Mouse (Mus musculus) stomach, embryonic 15.5 days (tissue): ENCODE data around the gene Amz2. TPM values are rescaled to one million over a fixed set of nuclear protein-coding genes. Genes with fewer than 3 reads are reported as not detected.

Experiments
- ATAC-seq: fragments of 200-750 bp; cut with Nextera tagmentation; 2 replicates; pipeline ENCODE4 v1.8.0; 2017; ENCODE audit warnings: low read depth, moderate number of reproducible peaks, moderate TSS enrichment; ENCODE audit not compliant: insufficient read depth, low FRiP score
- H3K27ac ChIP-seq: fragments of 300-500 bp; sonication (generic); 2 replicates; pipeline ENCODE4 v1.5.1; 2015; ENCODE audit warnings: mild to moderate bottlenecking, inconsistent platforms
- H3K27me3 ChIP-seq: fragments of 300-500 bp; sonication (generic); replicated peaks from 2 replicates; pipeline ENCODE4 v1.6.1; 2015; ENCODE audit warnings: inconsistent platforms
- H3K36me3 ChIP-seq: fragments of 300-500 bp; sonication (generic); 2 replicates; pipeline ENCODE4 v1.6.1; 2015; ENCODE audit warnings: inconsistent platforms
- H3K4me1 ChIP-seq: fragments of 300-500 bp; sonication (generic); 2 replicates; pipeline ENCODE4 v1.6.1; 2015; ENCODE audit warnings: inconsistent platforms
- H3K4me2 ChIP-seq: fragments of 300-500 bp; sonication (generic); 2 replicates; pipeline ENCODE4 v1.6.1; 2015; ENCODE audit warnings: mild to moderate bottlenecking, inconsistent platforms
- H3K4me3 ChIP-seq: fragments of 300-500 bp; sonication (generic); replicated peaks from 2 replicates; pipeline ENCODE4 v1.5.1; 2015; ENCODE audit warnings: inconsistent platforms
- H3K9ac ChIP-seq: fragments of 300-500 bp; sonication (generic); 2 replicates; pipeline ENCODE4 v1.6.1; 2015; ENCODE audit warnings: inconsistent platforms
- H3K9me3 ChIP-seq: fragments of 300-500 bp; sonication (generic); 2 replicates; pipeline ENCODE4 v1.6.1; 2016; ENCODE audit warnings: inconsistent platforms
- WGBS: fragments of 180-500 bp; shearing (Covaris S2); methylation state at CpG from one replicate; pipeline ENCODE4 v1.1.7; 2015; 5-methylcytosine and 5-hydroxymethylcytosine counted together
- polyA plus RNA-seq: library from polyadenylated mRNA; unstranded; fragments of >200 nt; fragmentation: Nextera tagmentation; extraction: Ambion mirVana; gene quantifications from 2 replicates; pipeline ENCODE4 v1.2.1, GENCODE M21; 2015

Amz2 gene
- polyA plus RNA-seq, 1 experiment from 2014 or later: 40.4 TPM

DNA sequence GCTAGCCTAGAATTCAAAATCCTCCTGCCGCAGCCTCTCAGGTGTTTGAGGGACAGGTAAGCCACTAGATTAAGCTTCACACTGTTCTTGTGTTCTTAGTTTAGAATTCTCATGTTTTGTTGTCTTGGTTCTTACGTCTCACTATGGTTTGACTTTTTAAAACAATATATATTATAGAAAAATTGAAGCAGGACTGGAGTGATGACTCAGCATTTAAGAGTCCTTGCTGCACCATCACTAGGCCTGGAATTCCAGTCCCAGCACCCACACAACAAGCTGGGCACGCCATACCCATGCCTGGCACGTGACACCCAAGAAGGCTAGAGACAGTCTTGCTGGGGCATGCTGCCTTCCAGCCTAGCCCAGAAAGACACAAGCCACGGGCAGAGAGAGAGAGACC lies 19.3 kb upstream of the Amz2 start:
- no peak overlapping the region for H3K4me2 ChIP-seq
- no peaks in the 10 kb centered on the region for H3K4me1 ChIP-seq
- no peaks in the 10 kb centered on the region for H3K27me3 ChIP-seq
- no peak overlapping the region for H3K4me3 ChIP-seq
- H3K27ac ChIP-seq: no peak overlapping the region
- no peaks in the 10 kb centered on the region for H3K9me3 ChIP-seq
- 86% methylated on average over 5 of the region's 5 CpGs for WGBS
- no peak overlapping the region for H3K9ac ChIP-seq
- no peaks in the 10 kb centered on the region for H3K36me3 ChIP-seq
- no peak for ATAC-seq

DNA sequence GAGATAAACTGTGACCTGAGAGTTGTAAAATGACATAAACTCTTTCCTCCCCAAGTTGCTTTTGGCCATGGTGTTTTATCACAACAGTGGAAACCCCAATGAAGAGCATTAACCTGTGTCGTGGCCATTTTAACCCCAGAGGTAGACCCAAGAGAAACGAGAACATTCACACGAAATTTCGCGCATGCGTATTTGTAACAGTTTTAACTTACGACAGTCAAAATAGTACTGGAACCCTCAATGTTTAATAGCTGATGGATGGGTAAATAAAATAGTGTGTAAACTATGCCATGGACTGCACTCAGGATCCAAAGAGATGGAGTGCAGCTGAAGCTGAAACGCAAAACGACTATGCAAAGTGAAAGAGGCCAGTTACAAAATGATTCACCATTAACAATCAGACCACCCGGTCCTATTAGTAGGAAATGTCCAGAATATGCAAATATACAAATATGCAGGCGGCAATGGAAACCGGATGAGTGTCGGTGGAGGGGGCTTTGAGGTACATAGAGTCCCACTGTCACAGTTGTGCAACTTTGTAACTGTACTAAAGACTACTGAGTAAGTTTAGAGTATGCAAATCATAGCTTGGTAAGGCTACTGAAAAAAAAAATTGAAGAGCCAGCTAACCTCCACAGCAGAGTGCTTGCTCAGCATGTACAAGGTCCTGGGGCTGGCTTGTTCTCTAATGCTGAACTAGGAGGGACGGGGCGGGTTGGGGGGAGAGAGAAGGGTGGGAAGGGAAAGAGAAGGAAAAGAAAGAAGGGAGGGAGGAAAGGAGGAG lies 15.4 kb upstream of the Amz2 start:
- WGBS: 81% methylated on average over 15 of the region's 15 CpGs
- no peaks in the 10 kb centered on the region for H3K9me3 ChIP-seq
- no peak overlapping the region for H3K9ac ChIP-seq
- no peaks in the 10 kb centered on the region for H3K4me1 ChIP-seq
- no peak for ATAC-seq
- no peak overlapping the region for H3K27ac ChIP-seq
- H3K4me3 ChIP-seq: no peak overlapping the region
- no peaks in the 10 kb centered on the region for H3K27me3 ChIP-seq
- H3K36me3 ChIP-seq: no peaks in the 10 kb centered on the region
- no peak overlapping the region for H3K4me2 ChIP-seq

DNA sequence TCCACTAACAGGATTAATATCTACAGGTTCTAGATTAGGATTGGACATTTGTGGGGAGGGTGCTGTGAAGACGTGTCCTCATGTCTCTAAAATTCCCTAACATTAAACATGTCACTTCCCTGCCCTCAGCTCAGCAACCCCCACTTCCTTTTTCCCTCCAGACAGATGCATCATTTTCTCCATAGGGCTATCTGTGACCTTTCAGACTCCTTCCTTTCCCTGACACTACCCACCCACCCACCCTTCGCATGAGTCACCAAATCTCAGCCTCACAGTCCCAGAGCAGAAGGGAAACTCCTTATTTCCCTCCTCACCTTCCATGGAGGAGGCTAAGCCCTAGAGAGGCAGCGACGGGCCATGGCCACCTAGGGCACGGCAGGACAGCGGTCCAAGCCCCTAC lies 12.1 kb upstream of the Amz2 start, which contains the start of gene 9930022D16Rik:
Gene 9930022D16Rik, plus strand, starts transcription at position 301 of the 400 bp plus-strand sequence.
- Histone ChIP-seq H3K4me2 (no peak within 1 kb of the TSS), H3K4me1 (no peaks in the 10 kb centered on the region), H3K9me3 (no peaks in the 10 kb centered on the region), H3K27ac (no peak within 1 kb of the TSS), H3K27me3 (no peaks in the 10 kb centered on the region), H3K4me3 (no peak within 1 kb of the TSS), H3K9ac (no peak within 1 kb of the TSS), H3K36me3 (no peaks in the 10 kb centered on the region)
- 73% methylated on average over 6 of the region's 6 CpGs for WGBS
- no peak for ATAC-seq

DNA sequence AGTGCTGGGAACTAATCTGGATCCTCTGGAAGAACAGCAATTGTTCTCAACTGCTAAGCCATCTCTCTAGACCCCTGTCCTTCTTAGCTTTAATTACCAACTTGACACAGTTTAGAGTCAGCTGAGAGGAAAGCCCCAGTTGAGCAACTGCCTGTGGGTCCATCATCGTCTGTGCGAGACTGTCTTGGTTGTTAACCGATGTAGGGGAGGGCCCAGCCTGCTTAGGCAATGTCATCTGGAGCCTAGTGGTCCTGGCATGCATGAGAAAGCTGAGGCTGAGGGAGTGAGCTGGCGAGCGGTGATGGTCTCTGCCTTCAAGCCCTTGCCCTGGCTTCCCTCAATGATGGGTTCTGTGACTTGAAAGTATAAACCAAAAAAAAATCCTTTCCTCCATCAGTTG lies 10.9 kb upstream of the Amz2 start:
- H3K27me3 ChIP-seq: no peaks in the 10 kb centered on the region
- H3K9me3 ChIP-seq: no peaks in the 10 kb centered on the region
- H3K9ac ChIP-seq: no peak overlapping the region
- no peak overlapping the region for H3K27ac ChIP-seq
- no peaks in the 10 kb centered on the region for H3K4me1 ChIP-seq
- no peak for ATAC-seq
- H3K4me2 ChIP-seq: no peak overlapping the region
- WGBS: 88% methylated on average over 5 of the region's 5 CpGs
- no peaks in the 10 kb centered on the region for H3K36me3 ChIP-seq
- H3K4me3 ChIP-seq: no peak overlapping the region

DNA sequence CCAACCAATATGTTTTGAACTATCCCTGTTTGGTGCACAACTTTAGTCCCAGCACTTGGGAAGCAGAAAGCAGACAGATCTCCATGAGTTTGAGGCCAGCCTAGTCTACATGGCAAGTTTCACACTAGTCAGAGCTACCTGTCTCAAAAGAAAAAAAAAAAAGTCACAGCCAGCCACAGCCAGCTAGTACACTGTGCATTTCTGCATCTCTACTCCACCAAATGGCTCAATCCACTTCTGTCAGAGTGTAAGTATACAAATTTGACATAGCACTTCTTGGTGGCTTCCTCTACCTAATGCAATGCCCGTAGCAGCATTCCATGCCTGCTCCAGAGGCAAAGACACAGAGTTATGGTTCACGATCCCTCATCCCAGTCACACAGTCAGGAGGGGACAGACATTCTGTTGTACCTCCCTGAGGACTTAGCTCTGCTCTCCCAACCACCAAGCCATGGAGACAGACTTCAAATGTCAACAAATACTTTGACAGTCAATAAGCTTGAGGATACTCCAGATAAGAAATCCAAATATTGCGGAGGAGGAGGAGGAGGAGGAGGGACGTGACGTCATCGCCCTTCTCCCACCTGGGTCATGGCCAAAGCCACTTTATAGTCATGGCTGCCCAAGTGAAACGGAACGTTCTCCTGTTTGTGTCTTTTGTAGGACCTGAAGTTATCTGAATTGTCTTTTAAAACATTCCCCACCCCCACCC lies 8.9 kb upstream of the Amz2 start:
- Histone ChIP-seq H3K9me3 (no peaks in the 10 kb centered on the region), H3K9ac (no peak overlapping the region)
- ATAC-seq: no peak

DNA sequence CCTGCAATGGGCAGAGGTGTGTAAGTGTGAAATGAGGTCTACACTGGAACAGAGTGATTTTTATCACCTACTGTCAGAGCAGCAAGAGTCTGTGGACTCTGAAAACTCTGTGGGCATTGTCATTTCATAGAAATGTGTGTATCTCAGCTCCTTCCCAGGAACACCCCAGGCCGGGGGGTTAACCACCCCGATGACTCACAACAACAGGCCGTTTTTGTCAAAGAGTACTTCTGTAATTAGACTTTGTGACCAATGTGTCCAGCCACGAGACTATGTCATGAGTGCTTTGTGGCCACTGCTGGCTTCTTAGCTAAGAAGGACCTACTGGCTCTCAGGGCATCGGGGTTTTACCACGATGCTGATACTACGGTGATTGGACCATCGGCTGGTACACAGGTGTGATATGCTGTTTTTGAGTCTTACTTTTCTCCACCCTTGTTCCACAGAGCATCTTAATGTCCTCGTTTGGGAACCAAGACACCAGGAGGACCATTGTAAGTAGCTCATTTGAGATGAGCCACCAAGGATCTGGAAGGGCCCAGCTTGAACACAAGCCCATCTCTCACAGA lies 8.2 kb upstream of the Amz2 start:
- H3K9ac ChIP-seq: no peak overlapping the region; the same call in 1 of the 2 replicates
- H3K36me3 ChIP-seq: no peaks in the 10 kb centered on the region
- no peaks in the 10 kb centered on the region for H3K27me3 ChIP-seq
- WGBS: 81% methylated on average over 9 of the region's 9 CpGs
- no peak for ATAC-seq
- H3K4me1 ChIP-seq: no peaks in the 10 kb centered on the region
- no peak overlapping the region for H3K4me3 ChIP-seq
- no peak overlapping the region for H3K4me2 ChIP-seq
- H3K27ac ChIP-seq: no peak overlapping the region
- H3K9me3 ChIP-seq: no peaks in the 10 kb centered on the region

More for the DNA sequence above, 8.9 kb upstream of the Amz2 start:
- no peak overlapping the region for H3K27ac ChIP-seq
- 56% methylated on average over 8 of the region's 8 CpGs for WGBS
- H3K4me1 ChIP-seq: no peaks in the 10 kb centered on the region
- H3K4me2 ChIP-seq: no peak overlapping the region
- no peaks in the 10 kb centered on the region for H3K36me3 ChIP-seq
- H3K4me3 ChIP-seq: no peak overlapping the region
- H3K27me3 ChIP-seq: no peaks in the 10 kb centered on the region

DNA sequence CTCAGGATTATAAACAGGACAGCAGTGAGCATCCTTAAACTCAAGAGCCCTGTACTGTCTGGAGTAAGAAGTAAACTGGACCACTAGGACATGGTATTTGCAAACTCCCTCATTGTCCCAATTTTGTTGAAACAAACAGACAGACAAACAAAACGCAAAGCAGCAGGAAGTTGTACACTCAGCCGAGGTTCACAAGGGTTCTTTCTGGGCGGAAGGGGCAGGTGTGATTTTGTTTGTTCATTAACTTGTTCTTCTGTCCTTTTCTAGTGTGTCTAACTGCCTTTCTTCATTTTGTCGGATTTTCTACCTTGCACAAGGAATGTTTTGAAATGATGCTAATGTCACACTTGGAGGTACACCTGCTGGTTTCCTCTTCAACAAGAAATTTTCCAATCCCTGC lies 6.3 kb upstream of the Amz2 start:
- no peaks in the 10 kb centered on the region for H3K4me1 ChIP-seq
- H3K27me3 ChIP-seq: no peaks in the 10 kb centered on the region
- WGBS: 52% methylated on average over 4 of the region's 4 CpGs
- no peak overlapping the region for H3K4me3 ChIP-seq
- no peak for ATAC-seq
- no peak overlapping the region for H3K4me2 ChIP-seq
- H3K27ac ChIP-seq: no peak overlapping the region
- H3K9ac ChIP-seq: no peak overlapping the region
- H3K36me3 ChIP-seq: no peaks in the 10 kb centered on the region
- H3K9me3 ChIP-seq: no peaks in the 10 kb centered on the region

DNA sequence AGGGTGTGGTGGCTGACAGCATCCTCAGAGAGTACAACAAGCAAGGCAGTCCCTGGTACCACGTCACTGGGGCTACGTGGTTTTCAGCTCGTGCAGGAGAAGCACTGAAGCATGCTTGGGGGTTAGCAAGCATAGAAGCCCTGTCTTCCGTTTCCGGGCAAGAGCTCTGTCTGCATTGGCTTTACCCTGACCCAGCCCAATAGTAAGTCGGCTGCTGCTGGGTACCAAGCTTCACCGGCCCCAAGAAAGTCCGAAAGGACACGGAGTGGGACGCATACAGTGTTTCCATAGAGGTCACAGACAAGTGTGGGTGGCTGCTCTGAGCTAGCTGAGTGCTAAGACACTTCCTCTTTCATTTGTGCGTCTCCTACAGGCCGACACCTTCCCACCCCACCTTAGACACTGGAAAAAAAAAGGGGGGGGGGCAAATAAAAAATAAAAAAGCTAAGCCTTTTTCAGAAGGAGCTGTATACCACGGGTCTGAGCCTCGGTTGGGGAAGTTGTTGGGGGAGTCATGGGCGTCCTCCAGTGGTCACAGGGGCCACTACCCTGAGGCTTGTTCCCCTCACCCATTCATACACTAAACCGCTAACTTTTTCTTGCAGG lies 5.7 kb upstream of the Amz2 start:
- Histone ChIP-seq H3K9me3 (no peaks in the 10 kb centered on the region), H3K36me3 (no peaks in the 10 kb centered on the region), H3K9ac (no peak overlapping the region), H3K4me1 (no peaks in the 10 kb centered on the region), H3K27me3 (no peaks in the 10 kb centered on the region), H3K4me3 (no peak overlapping the region), H3K27ac (no peak overlapping the region), H3K4me2 (no peak overlapping the region)
- ATAC-seq: no peak
- 42% methylated on average over 16 of the region's 16 CpGs for WGBS

DNA sequence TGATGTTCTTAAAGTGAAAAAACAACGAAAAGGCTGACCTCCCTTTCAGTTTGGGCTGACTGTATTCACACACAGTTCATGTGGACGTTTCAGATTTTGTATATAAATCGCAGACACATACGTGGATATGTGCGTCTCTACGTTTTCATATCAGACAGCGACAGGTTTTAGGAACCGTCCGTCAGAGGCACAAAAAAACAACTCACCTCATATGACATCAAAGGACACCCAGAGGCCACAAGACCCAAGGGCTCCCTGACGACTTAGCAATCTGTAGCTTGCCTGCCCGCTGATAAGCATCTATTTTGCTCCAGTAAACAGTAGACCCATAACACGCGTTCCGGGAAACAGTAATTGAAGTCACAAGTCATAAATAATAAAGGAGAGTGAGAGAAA lies 5.2 kb upstream of the Amz2 start:
- no peaks in the 10 kb centered on the region for H3K27me3 ChIP-seq
- no peak overlapping the region for H3K4me2 ChIP-seq

DNA sequence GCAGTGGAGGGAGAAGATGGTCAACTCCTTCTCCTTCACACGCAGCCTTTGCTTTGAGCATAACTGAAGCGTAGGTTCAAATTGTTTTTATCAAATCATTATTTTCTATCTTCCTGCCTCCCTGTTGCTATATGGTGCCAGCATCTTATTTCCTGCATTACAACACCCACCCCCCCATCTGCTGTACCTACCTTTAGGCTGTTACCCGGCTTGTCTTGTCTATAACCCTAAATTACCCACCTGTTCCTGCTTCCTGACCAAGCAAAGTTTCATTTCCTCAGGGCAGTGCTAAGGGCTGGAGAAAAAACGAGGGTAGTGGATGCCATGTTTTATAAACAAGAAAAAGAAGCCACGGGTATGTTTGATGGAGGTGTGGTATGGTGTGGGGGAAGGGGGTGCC lies 4.5 kb upstream of the Amz2 start:
- H3K27me3 ChIP-seq: no peaks in the 10 kb centered on the region
- no peak overlapping the region for H3K27ac ChIP-seq
- no peaks in the 10 kb centered on the region for H3K9me3 ChIP-seq
- WGBS: 72% methylated on average over 5 of the region's 5 CpGs
- H3K4me2 ChIP-seq: no peak overlapping the region
- peaks cover 3% of the 10 kb centered on the region; the same call in 1 of the 2 replicates for H3K4me1 ChIP-seq
- no peak for ATAC-seq
- H3K9ac ChIP-seq: no peak overlapping the region
- H3K36me3 ChIP-seq: no peaks in the 10 kb centered on the region
- no peak overlapping the region for H3K4me3 ChIP-seq

More for the DNA sequence above, 5.2 kb upstream of the Amz2 start:
- ATAC-seq: no peak
- peaks cover 3% of the 10 kb centered on the region; the same call in 1 of the 2 replicates for H3K4me1 ChIP-seq
- H3K9me3 ChIP-seq: no peaks in the 10 kb centered on the region
- 78% methylated on average over 14 of the region's 14 CpGs for WGBS
- H3K4me3 ChIP-seq: no peak overlapping the region
- no peak overlapping the region for H3K27ac ChIP-seq
- H3K36me3 ChIP-seq: no peaks in the 10 kb centered on the region
- no peak overlapping the region for H3K9ac ChIP-seq

DNA sequence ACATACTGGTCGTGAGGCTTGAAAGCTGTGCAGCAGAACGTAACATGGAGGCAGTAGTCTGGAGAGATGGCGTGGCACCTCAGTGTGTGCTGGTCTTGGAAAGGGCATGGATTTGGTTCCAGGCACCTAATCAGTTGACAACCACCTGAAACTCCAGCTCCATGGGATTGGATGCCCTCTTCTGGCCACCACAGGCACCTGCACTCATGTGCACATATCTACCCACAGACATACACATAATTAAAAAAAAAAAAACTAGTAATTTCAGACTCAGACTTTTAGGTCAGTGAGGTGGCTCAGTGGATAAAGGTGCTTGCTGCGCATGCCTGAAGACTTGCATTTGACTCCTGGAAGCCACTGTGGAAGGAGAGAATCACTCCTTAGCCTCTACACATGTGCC lies 3.5 kb upstream of the Amz2 start:
- H3K4me2 ChIP-seq: no peak overlapping the region
- H3K4me1 ChIP-seq: peaks cover 9% of the 10 kb centered on the region
- H3K27ac ChIP-seq: no peak overlapping the region
- ATAC-seq: no peak
- no peaks in the 10 kb centered on the region for H3K27me3 ChIP-seq
- H3K4me3 ChIP-seq: no peak overlapping the region
- no peaks in the 10 kb centered on the region for H3K36me3 ChIP-seq
- no peaks in the 10 kb centered on the region for H3K9me3 ChIP-seq
- H3K9ac ChIP-seq: no peak overlapping the region
- WGBS: 98% methylated on average over 4 of the region's 4 CpGs

DNA sequence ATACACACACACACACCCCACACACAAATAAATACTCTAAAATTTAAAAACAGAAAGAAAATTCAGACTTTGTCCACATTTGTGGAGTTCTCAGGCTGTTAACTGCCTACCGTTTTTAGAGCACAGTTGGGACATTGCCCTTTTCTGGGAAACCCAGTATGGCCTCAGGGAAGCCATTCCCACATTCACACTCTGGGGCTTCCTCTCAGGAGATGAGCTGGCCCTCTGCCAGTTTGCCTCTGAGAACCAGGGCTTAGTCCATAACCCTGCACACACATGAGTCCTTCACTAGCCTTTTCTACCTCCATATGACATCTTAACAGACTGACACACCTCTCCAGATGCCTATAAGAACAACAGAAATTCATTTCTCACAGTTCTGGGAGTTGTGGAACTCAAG lies 2.5 kb upstream of the Amz2 start:
- Histone ChIP-seq H3K4me1 (peaks cover 9% of the 10 kb centered on the region), H3K27ac (no peak overlapping the region), H3K9ac (no peak overlapping the region), H3K27me3 (no peaks in the 10 kb centered on the region), H3K9me3 (no peaks in the 10 kb centered on the region), H3K4me2 (no peak overlapping the region), H3K36me3 (no peaks in the 10 kb centered on the region), H3K4me3 (no peak overlapping the region)
- 55% methylated on average over 1 of the region's 1 CpGs for WGBS
- ATAC-seq: no peak
